Mouse (Mus musculus) neural tube, embryonic 12.5 days (tissue): ENCODE measurements around the gene Ces1c. TPM values are rescaled to one million over a fixed set of nuclear protein-coding genes. Genes with fewer than 3 reads are reported as not detected.

Source experiments
- ATAC-seq: fragments of 200-750 bp; cut with Nextera tagmentation; 2 replicates; pipeline ENCODE4 v1.8.0; 2017; ENCODE audit warnings: low read depth, mild to moderate bottlenecking, moderate TSS enrichment, moderate library complexity; ENCODE audit not compliant: low FRiP score
- H3K27ac ChIP-seq: fragments of 300-500 bp; sonication (generic); 2 replicates; pipeline ENCODE4 v1.5.1; 2016
- H3K27me3 ChIP-seq: fragments of 300-500 bp; sonication (generic); replicated peaks from 2 replicates; pipeline ENCODE4 v1.6.1; 2016; ENCODE audit warnings: mild to moderate bottlenecking
- H3K36me3 ChIP-seq: fragments of 300-500 bp; sonication (generic); 2 replicates; pipeline ENCODE4 v1.6.1; 2016; ENCODE audit warnings: mild to moderate bottlenecking
- H3K4me1 ChIP-seq: fragments of 300-500 bp; sonication (generic); 2 replicates; pipeline ENCODE4 v1.6.1; 2016
- H3K4me2 ChIP-seq: fragments of 300-500 bp; sonication (generic); replicated peaks from 2 replicates; pipeline ENCODE4 v1.6.1; 2016; ENCODE audit warnings: mild to moderate bottlenecking
- H3K4me3 ChIP-seq: fragments of 300-500 bp; sonication (generic); 2 replicates; pipeline ENCODE4 v1.5.1; 2016
- H3K9ac ChIP-seq: fragments of 300-500 bp; sonication (generic); 2 replicates; pipeline ENCODE4 v1.6.1; 2016; ENCODE audit warnings: mild to moderate bottlenecking
- H3K9me3 ChIP-seq: fragments of 300-500 bp; sonication (generic); 2 replicates; pipeline ENCODE4 v1.6.1; 2016; ENCODE audit warnings: mild to moderate bottlenecking
- WGBS: fragments of 180-500 bp; shearing (Covaris S2); methylation state at CpG from one replicate; pipeline ENCODE4 v1.1.7; 2016; 5-methylcytosine and 5-hydroxymethylcytosine counted together
- polyA plus RNA-seq: library from polyadenylated mRNA; unstranded; fragments of >200 nt; fragmentation: Nextera tagmentation; extraction: Ambion mirVana; gene quantifications from 2 replicates; pipeline ENCODE4 v1.2.1, GENCODE M21; 2016

Ces1c gene
- polyA plus RNA-seq, 1 experiment from 2014 or later: not detected

- Histone ChIP-seq H3K27me3 (no peaks in the 10 kb centered on the region), H3K4me1 (no peaks in the 10 kb centered on the region), H3K36me3 (no peaks in the 10 kb centered on the region), H3K4me3 (no peak overlapping the region), H3K27ac (no peak overlapping the region), H3K9me3 (no peaks in the 10 kb centered on the region), H3K4me2 (no peak overlapping the region), H3K9ac (no peak overlapping the region)
- ATAC-seq: no peak
These were observed 35.7 kb downstream of the Ces1c start for GRCm38 (mm10) chr8:93095376-93095775.

DNA sequence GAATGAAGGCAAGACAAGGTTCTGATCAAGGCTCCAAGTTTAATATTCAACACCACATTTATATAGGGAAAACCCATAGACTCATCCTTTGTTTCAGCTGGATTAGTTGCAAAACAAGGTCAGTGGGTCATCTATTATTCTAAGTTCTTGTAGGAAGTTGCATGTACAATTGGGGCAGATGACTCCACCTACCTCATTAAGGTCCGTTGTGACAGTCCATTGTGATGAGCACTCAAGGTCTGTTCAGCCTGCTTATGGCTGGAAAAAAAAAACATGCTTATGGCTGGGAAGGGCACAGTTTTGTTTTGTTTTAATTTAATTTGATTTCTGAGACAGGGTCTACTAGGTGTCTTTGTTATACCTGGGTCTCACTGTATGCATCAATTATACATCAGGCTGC, 39.8 kb downstream of the Ces1c start:
- ATAC-seq: no peak
- Histone ChIP-seq H3K9me3 (no peaks in the 10 kb centered on the region), H3K27ac (no peak overlapping the region), H3K27me3 (no peaks in the 10 kb centered on the region), H3K9ac (no peak overlapping the region), H3K4me1 (no peaks in the 10 kb centered on the region; the same call in 1 of the 2 replicates), H3K36me3 (no peaks in the 10 kb centered on the region), H3K4me2 (no peak overlapping the region), H3K4me3 (no peak overlapping the region)
- 40% methylated on average over 1 of the region's 1 CpGs for WGBS

- Histone ChIP-seq H3K27me3 (no peaks in the 10 kb centered on the region), H3K9me3 (no peaks in the 10 kb centered on the region), H3K27ac (no peak overlapping the region), H3K4me2 (no peak overlapping the region), H3K36me3 (no peaks in the 10 kb centered on the region), H3K4me3 (no peak overlapping the region), H3K4me1 (no peaks in the 10 kb centered on the region; the same call in 1 of the 2 replicates), H3K9ac (no peak overlapping the region)
- WGBS: 1% methylated on average over 2 of the region's 2 CpGs
- no peak for ATAC-seq
These were observed 42.4 kb downstream of the Ces1c start for GRCm38 (mm10) chr8:93088686-93089122.

DNA sequence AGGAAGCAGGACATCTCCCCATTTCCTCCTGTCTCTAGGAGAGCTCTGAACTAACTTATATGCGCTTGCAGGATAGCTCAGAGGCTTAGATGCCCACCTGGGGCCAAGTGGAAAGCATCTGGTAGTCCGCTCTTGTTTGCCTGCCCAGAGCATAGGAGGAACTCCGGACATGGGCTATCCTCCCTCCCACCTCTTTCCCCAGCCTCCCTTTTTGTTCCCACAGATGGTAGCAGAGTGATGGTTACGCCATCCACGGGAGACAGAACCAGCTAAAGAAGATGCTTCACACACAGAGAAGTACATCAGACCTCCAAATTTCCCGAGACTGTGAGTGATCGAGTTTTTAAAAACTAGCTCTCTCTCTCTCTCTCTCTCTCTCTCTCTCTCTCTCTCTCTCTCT, 42.9 kb downstream of the Ces1c start:
- Histone ChIP-seq H3K27me3 (no peaks in the 10 kb centered on the region), H3K4me1 (no peaks in the 10 kb centered on the region; the same call in 1 of the 2 replicates), H3K9me3 (no peaks in the 10 kb centered on the region), H3K4me2 (0 out of 2 replicates have a peak overlapping the region, but pooled peaks have one; percentile 5), H3K4me3 (no peak overlapping the region), H3K9ac (no peak overlapping the region), H3K27ac (no peak overlapping the region), H3K36me3 (no peaks in the 10 kb centered on the region)
- 36% methylated on average over 7 of the region's 7 CpGs for WGBS
- no peak for ATAC-seq

DNA sequence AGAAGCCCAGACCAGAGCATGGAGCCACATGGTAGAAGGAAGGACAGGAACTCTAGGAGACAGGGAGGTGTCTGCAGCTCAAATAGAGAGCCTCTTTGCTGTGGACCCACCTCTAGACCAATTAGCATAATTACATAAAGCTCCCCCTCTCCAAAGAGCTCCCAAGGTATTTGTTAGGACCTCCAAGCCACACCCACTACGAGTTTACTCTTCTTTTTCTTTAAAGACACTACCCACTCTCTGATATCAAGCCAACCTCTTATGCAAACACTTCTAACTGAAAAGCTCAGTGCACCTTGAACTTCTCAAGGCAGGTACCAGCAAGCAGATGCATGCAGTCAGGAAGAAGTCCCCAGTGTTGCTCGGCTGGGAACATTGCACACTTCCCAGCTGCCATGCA, 51.2 kb downstream of the Ces1c start, which contains the start of gene Ces1b:
Gene Ces1b, minus strand, starts transcription at position 131 of the 400 bp plus-strand sequence.
- Histone ChIP-seq H3K4me3 (no peak within 1 kb of the TSS), H3K4me2 (no peak within 1 kb of the TSS), H3K9me3 (no peaks in the 10 kb centered on the region), H3K36me3 (no peaks in the 10 kb centered on the region), H3K4me1 (no peaks in the 10 kb centered on the region), H3K27me3 (no peaks in the 10 kb centered on the region), H3K9ac (no peak within 1 kb of the TSS), H3K27ac (no peak within 1 kb of the TSS)
- ATAC-seq: no peak
- WGBS: 71% methylated on average over 2 of the region's 2 CpGs

DNA sequence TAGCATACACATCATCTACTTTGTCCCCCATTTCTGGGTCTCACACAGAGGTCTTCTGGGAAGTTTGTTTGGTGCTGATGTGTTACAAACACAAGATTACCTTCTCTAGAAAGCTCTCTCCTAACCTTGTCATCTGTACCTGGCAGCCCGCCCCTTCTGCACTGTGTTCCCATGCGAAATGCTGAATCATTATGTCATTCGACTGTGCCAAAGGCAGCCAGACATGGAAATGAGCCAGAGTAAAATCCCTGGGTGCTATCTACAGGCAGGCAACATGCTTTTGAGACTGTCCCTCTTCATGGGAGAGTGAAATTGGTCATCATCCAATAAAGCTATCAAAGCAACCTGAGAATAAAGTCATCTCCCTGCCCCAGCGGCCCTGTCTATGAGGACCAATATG, 55.8 kb downstream of the Ces1c start:
- no peak for ATAC-seq
- H3K4me3 ChIP-seq: no peak overlapping the region
- no peaks in the 10 kb centered on the region for H3K36me3 ChIP-seq
- no peak overlapping the region for H3K4me2 ChIP-seq
- no peaks in the 10 kb centered on the region for H3K9me3 ChIP-seq
- 89% methylated on average over 4 of the region's 4 CpGs for WGBS
- H3K27me3 ChIP-seq: no peaks in the 10 kb centered on the region
- H3K27ac ChIP-seq: no peak overlapping the region
- H3K4me1 ChIP-seq: no peaks in the 10 kb centered on the region
- no peak overlapping the region for H3K9ac ChIP-seq

GRCm38 (mm10) chr8:93063416-93064117, 67.5 kb downstream of the Ces1c start:
- 22% methylated on average over 3 of the region's 3 CpGs for WGBS
- no peaks in the 10 kb centered on the region for H3K9me3 ChIP-seq
- ATAC-seq: no peak
- no peak overlapping the region for H3K4me3 ChIP-seq
- no peaks in the 10 kb centered on the region for H3K4me1 ChIP-seq
- no peak overlapping the region for H3K27ac ChIP-seq
- H3K4me2 ChIP-seq: no peak overlapping the region
- no peaks in the 10 kb centered on the region for H3K27me3 ChIP-seq
- H3K9ac ChIP-seq: no peak overlapping the region
- H3K36me3 ChIP-seq: no peaks in the 10 kb centered on the region

DNA sequence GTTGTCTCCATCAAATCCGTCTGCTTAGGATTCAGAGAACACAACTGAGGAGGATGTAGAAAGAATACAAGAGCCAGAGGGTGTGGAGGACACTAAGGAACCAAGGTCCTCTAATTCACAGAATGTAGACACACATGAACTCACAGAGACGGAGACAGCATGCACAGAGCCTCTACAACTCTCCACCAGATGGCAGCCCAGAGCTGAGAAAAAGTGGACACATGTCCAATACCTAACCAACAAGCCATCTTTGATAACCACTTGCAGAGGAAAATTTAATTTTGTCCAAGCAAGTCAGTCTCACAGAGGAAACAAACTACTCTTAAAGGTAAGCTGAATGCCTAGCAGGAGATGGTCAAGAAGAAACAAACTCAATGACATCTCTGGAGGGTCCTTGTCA, 71.9 kb downstream of the Ces1c start:
- 15% methylated on average over 2 of the region's 2 CpGs for WGBS

GRCm38 (mm10) chr8:93055238-93055637, 75.8 kb downstream of the Ces1c start:
- Histone ChIP-seq H3K9me3 (no peaks in the 10 kb centered on the region), H3K9ac (no peak overlapping the region), H3K36me3 (no peaks in the 10 kb centered on the region), H3K27ac (no peak overlapping the region), H3K27me3 (no peaks in the 10 kb centered on the region), H3K4me3 (no peak overlapping the region), H3K4me2 (no peak overlapping the region), H3K4me1 (no peaks in the 10 kb centered on the region)
- no peak for ATAC-seq
- WGBS: 70% methylated on average over 2 of the region's 2 CpGs

More for the DNA sequence above, 71.9 kb downstream of the Ces1c start:
- Histone ChIP-seq H3K4me2 (no peak overlapping the region), H3K9me3 (no peaks in the 10 kb centered on the region), H3K27me3 (no peaks in the 10 kb centered on the region), H3K27ac (no peak overlapping the region), H3K36me3 (no peaks in the 10 kb centered on the region), H3K9ac (no peak overlapping the region), H3K4me3 (no peak overlapping the region), H3K4me1 (no peaks in the 10 kb centered on the region)
- ATAC-seq: no peak

Other genes starting within 250 kb of the Ces1c start
- gene Capns2, start 229.9 kb downstream of the Ces1c start, polyA plus RNA-seq: 0.32 and 0.47 TPM in 2 replicates
- gene Slc6a2, start 171.2 kb downstream of the Ces1c start, polyA plus RNA-seq: 0.03 and 0.06 TPM in 2 replicates
- not detected in 2 replicates for gene Ces1a, start 83.1 kb downstream of the Ces1c start, polyA plus RNA-seq
- not detected in 2 replicates for gene Ces1b, start 51.3 kb downstream of the Ces1c start, polyA plus RNA-seq
- 0.13 TPM in 1 of 2 replicates, not detected in the other for gene Ces1d, start 66.6 kb upstream of the Ces1c start, polyA plus RNA-seq
- not detected in 2 replicates for gene Ces1e, start 98.3 kb upstream of the Ces1c start, polyA plus RNA-seq
- gene Ces1f, start 148.5 kb upstream of the Ces1c start, polyA plus RNA-seq: not detected in 2 replicates
- gene Ces1g, start 206.0 kb upstream of the Ces1c start, polyA plus RNA-seq: not detected in 2 replicates
- gene Ces1h, start 248.4 kb upstream of the Ces1c start, polyA plus RNA-seq: not detected in 2 replicates